Mouse (Mus musculus) liver, embryonic 16.5 days (tissue): ENCODE results near the gene Gna12. TPM values are rescaled to one million over a fixed set of nuclear protein-coding genes. Genes with fewer than 3 reads are reported as not detected.

Experiments used
- ATAC-seq: fragments of 200-750 bp; cut with Nextera tagmentation; 2 replicates; pipeline ENCODE4 v1.8.0; 2017; ENCODE audit warnings: low read depth, mild to moderate bottlenecking, moderate number of reproducible peaks, moderate library complexity
- H3K27ac ChIP-seq: fragments of 300-500 bp; sonication (generic); 2 replicates; pipeline ENCODE4 v1.5.1; 2014; ENCODE audit warnings: mild to moderate bottlenecking, low read length
- H3K27me3 ChIP-seq: fragments of 300-500 bp; sonication (generic); 2 replicates; pipeline ENCODE4 v1.6.1; 2014; ENCODE audit warnings: low read depth, low read length, mixed read lengths; ENCODE audit not compliant: control insufficient read depth, insufficient read depth
- H3K36me3 ChIP-seq: fragments of 300-500 bp; sonication (generic); 2 replicates; pipeline ENCODE4 v1.6.1; 2014; ENCODE audit warnings: mild to moderate bottlenecking; ENCODE audit not compliant: control insufficient read depth, insufficient read depth
- H3K4me1 ChIP-seq: fragments of 300-500 bp; sonication (generic); 2 replicates; pipeline ENCODE4 v1.6.1; 2014; ENCODE audit warnings: low read depth, low read length, mixed read lengths; ENCODE audit not compliant: control insufficient read depth
- H3K4me2 ChIP-seq: fragments of 300-500 bp; sonication (generic); 2 replicates; pipeline ENCODE4 v1.6.1; 2014; ENCODE audit warnings: low read depth, low read length, mixed read lengths
- H3K4me3 ChIP-seq: fragments of 300-500 bp; sonication (generic); 2 replicates; pipeline ENCODE4 v1.5.1; 2014; ENCODE audit warnings: low read depth, mild to moderate bottlenecking, low read length
- H3K9ac ChIP-seq: fragments of 300-500 bp; sonication (generic); 2 replicates; pipeline ENCODE4 v1.6.1; 2014; ENCODE audit warnings: low read depth, low read length
- H3K9me3 ChIP-seq: fragments of 300-500 bp; sonication (generic); replicated peaks from 2 replicates; pipeline ENCODE4 v1.6.1; 2016; ENCODE audit warnings: low read length; ENCODE audit not compliant: control insufficient read depth
- WGBS: fragments of 180-500 bp; shearing (Covaris S2); extraction: QIAGEN DNeasy Blood & Tissue Kit; methylation state at CpG from one replicate; pipeline ENCODE4 v1.1.7; 2014; ENCODE audit not compliant: insufficient replicate concordance; 5-methylcytosine and 5-hydroxymethylcytosine counted together
- polyA plus RNA-seq: library from polyadenylated mRNA; unstranded; fragments of >200 nt; fragmentation: Nextera tagmentation; extraction: Ambion mirVana; gene quantifications from 2 replicates; pipeline ENCODE4 v1.2.1, GENCODE M21; 2015

Gna12 gene
- polyA plus RNA-seq, 1 experiment from 2014 or later: 2.4 TPM

GRCm38 (mm10) chr5:140811390-140811789 lies 18.8 kb downstream of the Gna12 start:
- Histone ChIP-seq H3K36me3 (no peaks in the 10 kb centered on the region), H3K4me3 (no peak overlapping the region), H3K27me3 (no peaks in the 10 kb centered on the region), H3K9ac (no peak overlapping the region), H3K4me1 (peaks cover 60% of the 10 kb centered on the region), H3K4me2 (no peak overlapping the region), H3K9me3 (no peaks in the 10 kb centered on the region), H3K27ac (no peak overlapping the region)
- ATAC-seq: no peak
- 20% methylated on average over 2 of the region's 2 CpGs for WGBS

- H3K27me3 ChIP-seq: no peaks in the 10 kb centered on the region
- no peak overlapping the region for H3K9ac ChIP-seq
- H3K4me2 ChIP-seq: no peak overlapping the region
- no peaks in the 10 kb centered on the region for H3K9me3 ChIP-seq
- H3K4me3 ChIP-seq: no peak overlapping the region
- ATAC-seq: peak; percentile 65; the same call in 1 of the 2 replicates
- peaks cover 30% of the 10 kb centered on the region for H3K4me1 ChIP-seq
- WGBS: 29% methylated on average over 2 of the region's 2 CpGs
- H3K36me3 ChIP-seq: no peaks in the 10 kb centered on the region
- no peak overlapping the region for H3K27ac ChIP-seq
Observed at GRCm38 (mm10) chr5:140806939-140807338, 23.3 kb downstream of the Gna12 start.

GRCm38 (mm10) chr5:140806252-140806651 lies 24.0 kb downstream of the Gna12 start:
- no peaks in the 10 kb centered on the region for H3K36me3 ChIP-seq
- peaks cover 25% of the 10 kb centered on the region for H3K4me1 ChIP-seq
- H3K4me2 ChIP-seq: no peak overlapping the region
- no peak overlapping the region for H3K4me3 ChIP-seq
- no peak overlapping the region for H3K27ac ChIP-seq
- no peaks in the 10 kb centered on the region for H3K27me3 ChIP-seq
- H3K9me3 ChIP-seq: no peaks in the 10 kb centered on the region
- WGBS: 65% methylated on average over 2 of the region's 2 CpGs
- no peak overlapping the region for H3K9ac ChIP-seq
- ATAC-seq: no peak

GRCm38 (mm10) chr5:140801782-140802181 lies 28.4 kb downstream of the Gna12 start:
- Histone ChIP-seq H3K4me3 (no peak overlapping the region), H3K9ac (no peak overlapping the region), H3K27me3 (no peaks in the 10 kb centered on the region), H3K27ac (no peak overlapping the region), H3K36me3 (no peaks in the 10 kb centered on the region), H3K4me2 (no peak overlapping the region), H3K4me1 (peaks cover 32% of the 10 kb centered on the region), H3K9me3 (no peaks in the 10 kb centered on the region)
- WGBS: 45% methylated on average over 5 of the region's 5 CpGs
- no peak for ATAC-seq

DNA sequence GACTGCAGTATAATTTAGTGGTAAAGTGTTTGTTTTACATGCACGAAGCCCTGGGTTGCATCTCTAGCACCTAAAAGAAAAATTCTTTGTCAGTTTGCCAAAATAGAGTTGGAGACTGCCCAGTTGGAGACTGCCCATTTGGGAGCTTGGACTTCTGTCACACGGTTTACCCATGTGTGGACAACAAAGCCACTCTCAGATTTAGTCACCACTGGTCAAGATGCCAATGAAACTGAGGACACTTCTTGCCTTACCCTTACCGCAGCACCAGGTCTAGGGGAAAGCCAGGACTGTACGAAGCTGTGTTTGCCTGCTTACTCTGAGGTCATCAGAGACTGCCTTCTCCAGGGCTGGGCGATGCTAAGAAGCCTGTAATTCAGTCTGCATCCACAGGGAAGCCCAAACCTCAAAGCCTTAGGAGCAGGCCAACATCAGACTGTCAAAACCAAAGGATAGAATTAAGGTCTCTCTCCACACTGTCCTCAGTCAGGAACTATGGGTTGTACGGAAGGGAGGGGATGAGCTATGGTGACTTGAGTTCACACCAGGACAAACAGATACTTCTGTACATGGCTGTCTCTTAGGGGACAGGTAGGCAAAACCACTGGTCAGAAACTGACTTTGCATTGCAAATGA lies 29.8 kb downstream of the Gna12 start:
- Histone ChIP-seq H3K9ac (no peak overlapping the region), H3K4me1 (peaks cover 31% of the 10 kb centered on the region)
- 73% methylated on average over 6 of the region's 6 CpGs for WGBS

DNA sequence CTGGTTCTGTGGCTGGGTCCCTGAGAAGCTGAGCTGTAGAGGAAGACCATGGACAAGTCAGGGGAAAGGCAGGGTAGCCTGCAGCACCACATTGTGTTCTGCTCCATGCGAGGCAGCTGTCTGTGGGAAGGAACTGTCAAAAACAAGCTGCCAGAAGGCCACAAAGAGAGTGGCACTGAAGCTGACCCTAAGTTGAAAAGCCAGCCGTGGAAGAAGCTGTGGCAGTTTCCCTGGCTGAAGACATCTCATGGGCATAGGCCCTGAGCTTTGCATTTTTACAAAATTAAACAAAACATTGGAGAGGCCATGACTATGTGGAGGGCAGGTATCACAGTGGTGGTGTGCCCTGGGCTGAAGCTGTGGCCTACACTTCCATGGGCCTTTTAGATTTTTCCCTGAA lies 31.0 kb downstream of the Gna12 start:
- WGBS: 37% methylated on average over 2 of the region's 2 CpGs
- Histone ChIP-seq H3K4me1 (peaks cover 43% of the 10 kb centered on the region), H3K9ac (no peak overlapping the region), H3K4me2 (no peak overlapping the region), H3K4me3 (no peak overlapping the region), H3K36me3 (no peaks in the 10 kb centered on the region), H3K9me3 (no peaks in the 10 kb centered on the region), H3K27me3 (no peaks in the 10 kb centered on the region), H3K27ac (0 out of 2 replicates have a peak overlapping the region, but pooled peaks have one; percentile 38)
- ATAC-seq: no peak

More for the DNA sequence above, 29.8 kb downstream of the Gna12 start:
- no peaks in the 10 kb centered on the region for H3K27me3 ChIP-seq
- H3K9me3 ChIP-seq: no peaks in the 10 kb centered on the region
- H3K4me2 ChIP-seq: no peak overlapping the region
- no peaks in the 10 kb centered on the region for H3K36me3 ChIP-seq
- ATAC-seq: no peak
- H3K27ac ChIP-seq: no peak overlapping the region
- H3K4me3 ChIP-seq: no peak overlapping the region

- no peak overlapping the region for H3K4me2 ChIP-seq
- H3K4me3 ChIP-seq: no peak overlapping the region
- no peak for ATAC-seq
- no peaks in the 10 kb centered on the region for H3K36me3 ChIP-seq
- H3K27ac ChIP-seq: 0 out of 2 replicates have a peak overlapping the region, but pooled peaks have one; percentile 38
- no peaks in the 10 kb centered on the region for H3K9me3 ChIP-seq
- 38% methylated on average over 5 of the region's 5 CpGs for WGBS
- no peak overlapping the region for H3K9ac ChIP-seq
- peaks cover 45% of the 10 kb centered on the region for H3K4me1 ChIP-seq
- no peaks in the 10 kb centered on the region for H3K27me3 ChIP-seq
Observed at GRCm38 (mm10) chr5:140798775-140799174, 31.5 kb downstream of the Gna12 start.

GRCm38 (mm10) chr5:140798158-140798557 lies 32.1 kb downstream of the Gna12 start:
- no peak overlapping the region; the same call in 1 of the 2 replicates for H3K9ac ChIP-seq
- no peak overlapping the region for H3K4me3 ChIP-seq
- H3K36me3 ChIP-seq: no peaks in the 10 kb centered on the region
- H3K27ac ChIP-seq: peak overlapping the region; percentile 54
- 0 out of 2 replicates have a peak overlapping the region, but pooled peaks have one; percentile 5 for H3K4me2 ChIP-seq
- no peaks in the 10 kb centered on the region for H3K9me3 ChIP-seq
- H3K4me1 ChIP-seq: peaks cover 45% of the 10 kb centered on the region
- no peak for ATAC-seq
- 43% methylated on average over 7 of the region's 7 CpGs for WGBS
- H3K27me3 ChIP-seq: no peaks in the 10 kb centered on the region

GRCm38 (mm10) chr5:140796051-140796450 lies 34.2 kb downstream of the Gna12 start:
- Histone ChIP-seq H3K4me1 (peaks cover 59% of the 10 kb centered on the region), H3K9me3 (no peaks in the 10 kb centered on the region), H3K36me3 (no peaks in the 10 kb centered on the region), H3K4me2 (no peak overlapping the region), H3K9ac (no peak overlapping the region), H3K27ac (no peak overlapping the region), H3K27me3 (no peaks in the 10 kb centered on the region), H3K4me3 (no peak overlapping the region)
- WGBS: 43% methylated on average over 3 of the region's 3 CpGs
- ATAC-seq: no peak
